Mouse (Mus musculus) ES-E14 (cell line): ENCODE results near the gene Map3k11. TPM values are rescaled to one million over a fixed set of nuclear protein-coding genes. Genes with fewer than 3 reads are reported as not detected.
A peak's percentile ranks its signal among the peaks of the same experiment; 100 is the strongest.

Experiments
- DNase-seq: peaks from one replicate; pipeline ENCODE4 v3.0.0-alpha.2; 2013; ENCODE audit warnings: low read depth, low spot score
- H3K27ac ChIP-seq: 2 replicates; pipeline ENCODE4 v1.5.1; 2012; ENCODE audit warnings: low read depth, mild to moderate bottlenecking, low read length, moderate library complexity, mixed read lengths; ENCODE audit not compliant: poor library complexity, insufficient read depth, severe bottlenecking
- H3K36me3 ChIP-seq: 2 replicates; pipeline ENCODE4 v1.6.1; 2012; ENCODE audit warnings: mild to moderate bottlenecking, low read length, moderate library complexity, mixed read lengths; ENCODE audit not compliant: control insufficient read depth, poor library complexity, insufficient read depth, severe bottlenecking
- H3K4me1 ChIP-seq, 2 experiments: fragments of 150-350 bp in 1 of 2; sonication (generic) in 1 of 2; 2 replicates each; pipeline ENCODE4 v1.6.1; 2012; ENCODE audit warnings: low read length in 2 of 2, mild to moderate bottlenecking in 1 of 2, mixed read lengths in 1 of 2; ENCODE audit not compliant: control insufficient read depth in 2 of 2, insufficient read depth in 2 of 2, poor library complexity in 1 of 2
- H3K4me3 ChIP-seq, 2 experiments: fragments of 150-350 bp in 1 of 2; sonication (generic) in 1 of 2; 2 replicates each; pipeline ENCODE4 v1.5.1; 2012; ENCODE audit warnings: low read length in 2 of 2, low read depth in 1 of 2, mild to moderate bottlenecking in 1 of 2, mixed read lengths in 1 of 2; ENCODE audit not compliant: insufficient read depth in 1 of 2, poor library complexity in 1 of 2, severe bottlenecking in 1 of 2
- H3K9ac ChIP-seq: 2 replicates; pipeline ENCODE4 v1.6.1; 2012; ENCODE audit warnings: low read depth, mild to moderate bottlenecking, low read length, mixed read lengths; ENCODE audit not compliant: poor library complexity, insufficient read depth, severe bottlenecking
- H3K9me3 ChIP-seq: fragments of 150-350 bp; sonication (generic); 2 replicates; pipeline ENCODE4 v1.6.1; 2012; ENCODE audit warnings: low read depth, mild to moderate bottlenecking, low read length; ENCODE audit not compliant: control insufficient read depth, insufficient read depth
- CHD2 ChIP-seq: IDR thresholded peaks from 2 replicates; pipeline ENCODE4 v1.6.1; 2014; ENCODE audit warnings: mild to moderate bottlenecking, low read depth, low read length, inconsistent platforms
- HCFC1 ChIP-seq: IDR thresholded peaks from 2 replicates; pipeline ENCODE4 v1.6.1; 2012; ENCODE audit warnings: low read length, inconsistent platforms, borderline replicate concordance; ENCODE audit not compliant: insufficient read depth
- MAFK ChIP-seq: IDR thresholded peaks from 2 replicates; pipeline ENCODE4 v1.6.1; 2014; ENCODE audit warnings: mild to moderate bottlenecking, low read depth, low read length, inconsistent platforms; ENCODE audit not compliant: insufficient read depth
- ZC3H11A ChIP-seq: IDR thresholded peaks from 2 replicates; pipeline ENCODE4 v1.6.1; 2012; ENCODE audit warnings: low read depth, mild to moderate bottlenecking, inconsistent platforms, low read length, borderline replicate concordance
- ZNF384 ChIP-seq: IDR thresholded peaks from 2 replicates; pipeline ENCODE4 v1.6.1; 2012; ENCODE audit warnings: low read depth, low read length, inconsistent platforms
- in situ Hi-C, 2 experiments: fragments of 600-800 bp; cut with MboI; formaldehyde crosslinking; loops; one replicate each; pipeline ENCODE4 v1.15.1; 2025; ENCODE audit warnings: low sequenced_read_pairs in 2 of 2, inconsistent platforms in 1 of 2; ENCODE audit not compliant: unreplicated experiment in 2 of 2
- total RNA-seq: library from RNA; depleted of rRNA; stranded (reverse); fragments of 300-350 nt; gene quantifications from 2 replicates; pipeline ENCODE4 v1.2.3, GENCODE M21; 2012; rRNA removed

The Map3k11 gene
- total RNA-seq, 1 experiment = 19.3 TPM

DNA sequence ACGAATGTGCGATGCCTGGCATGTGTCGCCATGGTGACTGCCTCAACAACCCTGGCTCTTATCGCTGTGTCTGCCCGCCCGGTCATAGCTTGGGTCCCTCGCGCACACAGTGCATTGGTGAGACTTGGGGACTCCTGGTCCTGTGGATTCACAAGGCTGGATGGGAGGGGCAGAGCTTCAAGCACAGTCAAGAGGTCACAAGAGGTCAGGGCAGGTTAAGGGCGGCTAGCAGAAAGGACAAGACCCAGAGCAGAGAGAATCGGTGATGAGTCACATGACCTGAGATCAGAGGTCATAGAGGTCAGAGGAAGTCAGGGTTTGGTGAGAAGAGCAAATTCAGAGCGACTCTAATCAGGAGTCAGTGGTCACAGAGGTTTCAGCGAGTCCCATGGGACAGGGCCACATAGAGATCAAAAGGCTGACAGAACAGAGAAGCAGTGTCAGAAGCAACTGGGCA is 58.4 kb downstream of the Map3k11 start:
- in situ Hi-C loops = no loop called here
- peak overlapping the region; percentile 13; the same call in 1 of the 2 replicates for H3K9ac ChIP-seq
- no peak overlapping the region for H3K27ac ChIP-seq
- TF ChIP-seq HCFC1 (no peak), ZC3H11A (no peak), MAFK (no peak), CHD2 (no peak), ZNF384 (no peak)
- H3K36me3 ChIP-seq = no peaks in the 10 kb centered on the region
- H3K9me3 ChIP-seq = no peaks in the 10 kb centered on the region
- peaks cover 4 to 28% of the 10 kb centered on the region in 2 experiments; a peak in 3 of 4 replicates for H3K4me1 ChIP-seq
- H3K4me3 ChIP-seq = peak overlapping the region in 1 of 2 experiments; percentile 19; a peak in 1 of 4 replicates
- DNase-seq = no peak

DNA sequence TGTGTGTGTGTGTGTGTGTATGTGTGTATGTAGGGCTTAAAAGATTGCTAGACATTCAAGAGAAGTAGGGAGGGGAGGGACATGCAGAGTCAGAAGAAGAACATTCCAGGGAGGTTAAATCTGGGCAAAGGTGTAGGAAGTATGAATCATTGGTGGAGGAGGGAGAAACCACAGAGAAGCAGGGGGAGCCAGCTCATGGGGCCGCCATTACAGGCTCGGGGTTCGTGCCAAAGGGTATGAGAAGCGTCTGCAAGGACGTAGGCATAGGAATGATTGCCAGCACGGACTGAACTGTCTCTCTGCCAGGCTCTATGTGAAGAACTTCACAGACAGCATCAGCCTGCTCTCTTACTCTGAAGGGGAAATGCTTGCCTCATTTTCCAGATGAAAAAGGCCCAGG is 60.9 kb downstream of the Map3k11 start:
- Histone ChIP-seq H3K27ac (no peak overlapping the region), H3K9ac (no peak overlapping the region), H3K4me3 (no peak overlapping the region), H3K36me3 (no peaks in the 10 kb centered on the region), H3K9me3 (no peaks in the 10 kb centered on the region), H3K4me1 (peaks cover 5 to 29% of the 10 kb centered on the region in 2 experiments; a peak in 3 of 4 replicates)
- DNase-seq = no peak
- TF ChIP-seq ZC3H11A (no peak), MAFK (no peak), CHD2 (no peak), HCFC1 (no peak), ZNF384 (no peak)
- in situ Hi-C loops = no loop called here

DNA sequence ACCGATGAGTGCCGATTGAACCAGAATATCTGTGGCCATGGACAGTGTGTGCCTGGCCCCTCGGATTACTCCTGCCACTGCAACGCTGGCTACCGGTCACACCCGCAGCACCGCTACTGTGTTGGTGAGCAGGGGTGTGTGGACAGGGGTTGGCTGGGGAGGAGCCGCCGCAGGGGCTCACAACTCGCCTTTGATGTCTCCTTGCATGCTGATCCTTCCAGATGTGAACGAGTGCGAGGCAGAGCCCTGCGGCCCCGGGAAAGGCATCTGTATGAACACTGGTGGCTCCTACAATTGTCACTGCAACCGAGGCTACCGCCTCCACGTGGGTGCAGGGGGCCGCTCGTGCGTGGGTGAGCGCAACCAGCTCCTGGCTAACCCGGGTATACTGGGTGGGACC is 62.4 kb downstream of the Map3k11 start:
- no peak for TF ChIP-seq ZC3H11A
- no peak for DNase-seq
- Histone ChIP-seq H3K4me3 (peak overlapping the region in 1 of 2 experiments; percentile 43; a peak in 2 of 4 replicates), H3K4me1 (peaks cover 5 to 27% of the 10 kb centered on the region in 2 experiments; a peak in 3 of 4 replicates), H3K36me3 (no peaks in the 10 kb centered on the region), H3K27ac (no peak overlapping the region), H3K9ac (peak overlapping the region; percentile 17; the same call in 1 of the 2 replicates), H3K9me3 (no peaks in the 10 kb centered on the region)
- in situ Hi-C loops = no loop called here

DNA sequence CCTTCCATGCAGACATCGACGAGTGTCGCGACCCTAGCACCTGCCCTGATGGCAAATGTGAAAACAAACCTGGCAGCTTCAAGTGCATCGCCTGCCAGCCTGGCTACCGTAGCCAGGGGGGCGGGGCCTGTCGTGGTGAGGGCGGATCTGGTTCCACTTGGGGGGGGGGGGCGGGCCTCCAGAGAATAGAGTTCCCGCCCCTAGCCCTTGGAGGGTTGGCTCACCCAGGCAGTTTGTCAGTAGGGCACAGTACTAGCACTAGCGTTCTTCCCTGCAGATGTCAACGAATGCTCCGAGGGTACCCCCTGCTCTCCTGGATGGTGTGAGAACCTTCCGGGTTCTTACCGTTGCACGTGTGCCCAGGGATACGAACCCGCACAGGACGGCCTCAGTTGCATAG is 63.2 kb downstream of the Map3k11 start:
- DNase-seq = no peak
- in situ Hi-C loops = no loop called here
- H3K4me1 ChIP-seq = peaks cover 3 to 22% of the 10 kb centered on the region in 2 experiments; a peak in 3 of 4 replicates
- H3K36me3 ChIP-seq = no peaks in the 10 kb centered on the region
- H3K4me3 ChIP-seq = no peak overlapping the region; a peak in 2 of 4 replicates
- TF ChIP-seq MAFK (no peak), ZC3H11A (no peak), HCFC1 (no peak), ZNF384 (no peak), CHD2 (no peak)
- no peak overlapping the region for H3K27ac ChIP-seq
- no peaks in the 10 kb centered on the region for H3K9me3 ChIP-seq
- H3K9ac ChIP-seq = 0 out of 2 replicates have a peak overlapping the region, but pooled peaks have one; percentile 17

Other genes with a start within 250 kb of the Map3k11 start
- gene Fosl1, start 241.2 kb upstream of the Map3k11 start, total RNA-seq = 1.0 and 3.0 TPM in 2 replicates
- 4.9 and 5.4 TPM in 2 replicates for gene Ccdc85b, start 230.8 kb upstream of the Map3k11 start, total RNA-seq
- 52.4 and 62.0 TPM in 2 replicates for gene Fibp, start 228.1 kb upstream of the Map3k11 start, total RNA-seq
- gene Ctsw, start 220.2 kb upstream of the Map3k11 start, total RNA-seq = 4.5 and 11.7 TPM in 2 replicates
- 18.0 and 23.9 TPM in 2 replicates for gene Efemp2, start 214.8 kb upstream of the Map3k11 start, total RNA-seq
- 31.3 and 36.4 TPM in 2 replicates for gene Mus81, start 200.3 kb upstream of the Map3k11 start, total RNA-seq
- gene Cfl1, start 198.3 kb upstream of the Map3k11 start, total RNA-seq = 775 and 955 TPM in 2 replicates
- gene 1700020D05Rik, start 185.0 kb upstream of the Map3k11 start, total RNA-seq = 1.7 and 1.8 TPM in 2 replicates
- gene Snx32, start 178.2 kb upstream of the Map3k11 start, total RNA-seq = 3.3 and 5.0 TPM in 2 replicates
- gene Ovol1, start 128.1 kb upstream of the Map3k11 start, total RNA-seq = 0.58 and 1.1 TPM in 2 replicates
- gene Ap5b1, start 120.7 kb upstream of the Map3k11 start, total RNA-seq = 6.4 and 9.5 TPM in 2 replicates
- 87.9 and 99.5 TPM in 2 replicates for gene Rnaseh2c, start 86.9 kb upstream of the Map3k11 start, total RNA-seq
- gene Kat5, start 78.5 kb upstream of the Map3k11 start, total RNA-seq = 52.2 and 75.6 TPM in 2 replicates
- 9.7 and 12.1 TPM in 2 replicates for gene Rela, start 51.3 kb upstream of the Map3k11 start, total RNA-seq
- gene Sipa1, start 25.0 kb upstream of the Map3k11 start, total RNA-seq = 10.5 and 14.5 TPM in 2 replicates
- 63.9 and 98.9 TPM in 2 replicates for gene Pcnx3, start 166 bp downstream of the Map3k11 start, total RNA-seq
- gene Kcnk7, start 15.6 kb downstream of the Map3k11 start, total RNA-seq = 0.63 and 0.67 TPM in 2 replicates
- gene Ehbp1l1, start 37.6 kb downstream of the Map3k11 start, total RNA-seq = 9.0 and 16.4 TPM in 2 replicates
- 12.3 and 16.4 TPM in 2 replicates for gene Fam89b, start 40.9 kb downstream of the Map3k11 start, total RNA-seq
- gene Ltbp3, start 52.2 kb downstream of the Map3k11 start, total RNA-seq = 7.0 and 7.8 TPM in 2 replicates
- gene Scyl1, start 82.7 kb downstream of the Map3k11 start, total RNA-seq = 55.6 and 80.8 TPM in 2 replicates
- gene Frmd8, start 186.5 kb downstream of the Map3k11 start, total RNA-seq = 33.4 and 35.7 TPM in 2 replicates
- 1.2 and 1.9 TPM in 2 replicates for gene Slc25a45, start 189.1 kb downstream of the Map3k11 start, total RNA-seq
- 2.1 and 2.2 TPM in 2 replicates for gene Tigd3, start 205.4 kb downstream of the Map3k11 start, total RNA-seq
- 37.9 and 39.5 TPM in 2 replicates for gene Dpf2, start 224.3 kb downstream of the Map3k11 start, total RNA-seq
- 0.42 and 0.76 TPM in 2 replicates for gene Cdc42ep2, start 236.1 kb downstream of the Map3k11 start, total RNA-seq